Mouse (Mus musculus) spleen, adult 18-20 months (tissue): Measurements from ENCODE around the gene Dnajb1.
"Not testable (repeated sequence)": the region's sequence is repeated elsewhere in the genome, so short reads cannot be mapped to it uniquely, and the experiment has no call there.

Experiments used
- DNase-seq, 2 experiments: peaks; one replicate each; pipeline ENCODE4 v3.0.0; 2022; ENCODE audit warnings: mixed read lengths in 2 of 2

Gene Dnajb1

DNA sequence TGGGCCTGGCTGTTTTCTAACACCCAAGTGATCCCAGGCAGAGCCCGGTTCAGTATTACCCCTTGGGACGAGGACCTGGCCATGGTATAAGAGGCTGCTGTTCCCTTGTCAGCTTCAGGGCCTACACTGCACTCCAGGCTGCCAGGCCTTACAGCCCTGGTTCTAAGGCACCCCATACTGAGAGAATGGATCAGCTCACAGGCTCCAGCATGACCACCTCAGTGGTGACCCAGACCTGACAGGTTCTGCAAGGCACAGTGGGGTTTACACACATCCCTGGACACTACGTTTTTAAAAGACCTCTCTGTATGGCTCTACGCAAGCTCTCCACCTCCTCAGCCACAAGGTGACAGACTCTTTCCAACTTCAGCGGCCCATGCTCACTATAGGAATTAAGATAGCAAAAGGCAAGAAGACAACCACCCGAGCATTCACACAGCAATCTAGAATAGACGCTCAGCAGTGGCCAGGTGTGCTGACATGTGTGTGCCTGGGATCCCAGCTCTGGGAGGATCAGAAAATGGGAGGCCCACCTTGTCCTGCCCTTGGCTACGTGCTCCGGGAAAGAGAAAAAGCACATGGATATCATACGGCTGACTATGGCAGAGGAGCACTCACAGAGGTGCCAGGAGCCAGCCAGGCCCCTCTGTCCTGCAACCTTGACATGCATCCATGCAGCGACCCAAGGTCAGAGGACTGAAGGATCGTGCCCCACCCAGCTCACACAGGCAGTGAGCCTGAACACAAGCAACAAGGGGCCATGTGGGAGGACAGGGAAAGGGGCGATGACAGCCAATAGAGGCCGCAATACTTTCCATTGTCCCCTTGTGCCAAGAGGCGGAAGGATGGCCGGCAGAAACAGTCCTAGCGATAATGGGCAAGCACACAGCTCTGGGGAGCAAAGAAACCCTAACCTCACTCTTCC lies 29.6 kb upstream of the Dnajb1 start:
- DNase-seq, result no peak

DNA sequence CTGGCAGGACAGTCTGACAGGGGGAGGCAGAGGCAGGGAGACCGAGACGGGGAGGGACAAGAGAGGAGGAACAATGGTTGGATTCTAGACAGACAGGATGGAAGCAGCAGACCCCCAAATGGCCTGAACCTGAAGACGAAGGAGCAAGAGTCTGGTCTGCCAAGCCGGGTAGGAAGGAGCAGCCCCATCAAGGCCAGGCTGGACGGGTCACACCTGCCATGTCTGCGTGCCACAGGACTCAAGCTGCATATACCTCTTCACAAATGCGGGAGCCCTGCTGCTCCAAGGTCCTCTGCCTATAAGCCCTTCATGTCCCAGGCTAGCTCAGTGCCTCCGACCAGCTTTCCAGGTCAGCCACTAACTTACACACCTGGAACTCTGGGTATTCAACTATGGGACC lies 28.3 kb upstream of the Dnajb1 start:
- DNase-seq, result no peak

DNA sequence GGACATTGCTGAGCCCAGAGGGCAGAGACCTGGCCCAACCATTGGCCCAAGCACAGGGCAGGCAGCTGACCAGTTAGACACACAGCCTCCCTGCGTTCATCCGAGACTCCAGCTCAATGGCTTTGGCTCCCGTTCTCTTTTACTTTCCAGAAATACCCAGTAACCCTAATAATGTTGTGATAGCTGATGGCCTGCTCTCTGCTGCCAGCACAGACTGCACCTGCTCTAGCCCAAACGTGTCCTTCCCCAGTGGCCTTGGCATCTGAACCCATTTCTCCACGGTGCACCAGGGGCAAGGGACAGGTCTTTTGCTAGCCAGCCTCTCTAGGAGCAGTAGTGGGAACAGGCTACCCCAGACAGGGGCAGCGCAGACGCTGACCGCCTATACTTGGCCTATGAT lies 27.2 kb upstream of the Dnajb1 start:
- no peak for DNase-seq

DNA sequence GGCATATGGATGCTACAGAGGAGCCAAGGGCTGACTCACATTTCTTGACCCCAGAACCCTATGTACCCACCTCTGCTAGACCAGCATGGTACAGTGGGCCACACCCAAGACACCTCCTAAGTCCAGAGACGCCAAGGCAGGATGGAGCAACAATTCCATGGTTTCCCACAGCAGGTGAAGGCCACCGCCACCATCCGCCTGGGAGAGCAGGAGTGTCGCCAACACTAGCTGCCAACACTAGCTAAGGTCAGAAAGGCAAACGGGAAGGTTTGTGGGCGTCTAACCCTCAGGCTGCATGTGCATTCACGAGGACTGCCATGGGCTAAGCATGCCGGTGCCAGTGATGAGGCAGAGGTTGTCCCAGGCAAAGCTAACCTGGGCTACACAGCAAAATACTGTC lies 25.8 kb upstream of the Dnajb1 start:
- DNase-seq, result no peak

DNA sequence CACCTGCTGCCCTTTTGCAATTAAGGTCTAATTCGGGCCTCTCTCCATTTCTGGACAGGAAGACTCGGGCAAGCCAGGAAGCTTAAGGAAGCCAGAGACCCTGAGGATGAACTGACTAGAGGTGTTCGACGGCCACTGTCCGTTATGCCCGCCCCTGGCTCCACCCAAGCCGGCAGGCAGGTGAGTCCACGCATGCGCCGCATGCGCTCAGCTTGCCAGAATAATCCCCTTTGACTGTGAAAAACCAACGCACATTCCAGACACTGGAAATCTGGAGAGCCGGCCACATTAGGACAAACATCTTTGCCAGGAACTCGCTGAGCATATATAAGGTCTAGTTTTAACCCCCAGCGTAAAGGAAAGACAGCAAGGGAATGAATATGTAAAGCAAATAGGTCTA lies 24.8 kb upstream of the Dnajb1 start:
- no peak for DNase-seq

DNA sequence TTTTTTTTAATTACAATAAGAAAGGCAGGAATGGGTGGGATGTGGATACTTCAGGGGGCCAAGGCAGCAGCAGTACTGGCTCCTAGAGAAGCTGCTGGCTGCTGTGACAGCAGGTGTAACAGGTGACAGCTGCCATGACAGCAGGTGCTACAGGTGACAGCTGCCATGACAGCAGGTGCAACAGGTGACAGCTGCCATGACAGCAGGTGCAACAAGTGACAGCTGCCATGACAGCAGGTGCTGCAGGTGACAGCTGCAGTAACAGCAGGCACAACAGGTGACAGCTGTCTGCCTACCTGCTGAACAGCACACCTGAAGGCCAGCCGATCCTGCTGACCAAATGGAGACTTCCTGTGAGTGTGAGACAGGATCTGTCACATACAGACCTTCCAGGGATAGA lies 23.2 kb upstream of the Dnajb1 start:
- no peak for DNase-seq

DNA sequence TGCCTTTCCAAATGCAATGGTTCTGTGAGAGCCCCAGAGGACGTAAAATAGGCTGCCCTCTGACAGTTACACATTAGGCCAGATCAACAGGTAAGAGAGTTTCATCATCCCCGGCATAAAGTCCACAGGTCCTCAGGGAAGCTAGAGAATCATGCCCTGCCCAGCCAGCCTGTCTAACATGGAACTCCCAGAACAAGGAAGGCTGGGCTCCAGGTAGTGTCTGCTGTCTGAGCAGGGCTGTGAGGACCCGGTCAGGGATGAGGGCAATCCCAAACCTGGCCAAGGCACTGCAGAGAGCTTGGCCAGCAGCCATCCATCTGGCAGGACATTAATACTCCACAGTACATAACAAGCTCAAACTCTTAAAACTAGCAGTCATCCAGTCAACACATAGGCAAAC lies 22.7 kb upstream of the Dnajb1 start:
- DNase-seq, result no peak

DNA sequence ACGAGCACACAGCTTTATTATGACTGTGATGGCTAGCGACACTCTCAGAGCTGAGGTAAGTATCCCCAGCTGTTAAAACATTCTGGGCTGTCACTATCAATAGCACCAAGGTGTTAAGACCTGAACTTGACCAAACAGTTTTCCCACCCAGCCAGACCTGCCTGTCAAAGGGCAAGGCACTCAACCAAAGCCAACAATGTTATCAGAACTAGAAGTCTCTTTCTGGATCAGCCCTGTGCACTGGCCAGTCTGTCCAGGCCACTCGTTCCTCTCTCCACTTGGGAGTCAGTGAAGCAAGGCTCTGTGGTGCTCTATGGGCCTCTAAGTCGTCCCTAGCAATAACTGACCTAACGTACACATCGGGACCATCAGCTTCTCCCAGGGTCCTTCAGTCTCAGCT lies 20.3 kb upstream of the Dnajb1 start:
- no peak for DNase-seq

DNA sequence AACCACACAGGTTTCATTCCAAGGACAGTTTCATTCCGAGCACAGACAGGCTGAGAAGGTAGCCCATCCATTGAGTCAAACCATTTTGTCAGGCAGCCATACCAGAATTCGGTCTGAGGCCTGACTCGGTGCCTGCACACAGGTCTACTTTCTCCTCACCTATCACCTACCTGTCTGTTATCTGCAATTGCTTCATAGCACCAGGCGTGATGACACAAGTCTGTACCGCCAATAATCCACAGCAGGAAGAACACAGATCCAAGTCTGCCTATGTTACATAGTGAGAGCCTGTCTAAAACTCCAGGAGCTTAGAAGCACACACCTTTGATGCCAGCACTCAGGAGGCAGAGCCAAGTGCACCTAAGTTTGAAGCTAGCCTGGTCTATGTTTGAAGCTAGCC lies 19.1 kb upstream of the Dnajb1 start:
- no peak for DNase-seq

DNA sequence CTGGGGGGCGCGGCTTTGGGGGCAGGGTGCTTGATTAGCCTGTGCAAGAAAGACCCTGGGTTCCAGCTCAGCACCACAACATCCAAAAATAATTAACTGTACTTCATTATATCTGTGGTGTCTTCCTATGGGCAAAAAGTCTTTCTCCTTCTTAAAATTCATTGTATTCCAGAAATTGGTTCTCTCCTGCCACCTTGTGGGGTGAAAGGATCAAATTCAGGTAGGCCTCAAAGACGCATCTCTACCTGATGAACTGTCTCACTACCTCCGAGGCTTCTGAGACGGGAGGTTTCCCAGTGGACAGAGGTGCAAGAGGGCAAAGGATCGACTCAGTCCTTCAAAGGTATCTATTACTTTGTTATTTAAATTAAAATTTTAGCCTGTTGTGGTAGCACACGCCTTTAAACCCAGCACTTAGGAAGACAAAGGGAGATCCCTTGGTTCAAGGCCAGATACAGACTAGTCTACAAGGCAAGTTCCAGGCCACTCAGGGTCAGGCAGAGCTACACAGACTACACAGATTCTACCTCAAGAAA lies 17.4 kb upstream of the Dnajb1 start:
- DNase-seq, result no peak

DNA sequence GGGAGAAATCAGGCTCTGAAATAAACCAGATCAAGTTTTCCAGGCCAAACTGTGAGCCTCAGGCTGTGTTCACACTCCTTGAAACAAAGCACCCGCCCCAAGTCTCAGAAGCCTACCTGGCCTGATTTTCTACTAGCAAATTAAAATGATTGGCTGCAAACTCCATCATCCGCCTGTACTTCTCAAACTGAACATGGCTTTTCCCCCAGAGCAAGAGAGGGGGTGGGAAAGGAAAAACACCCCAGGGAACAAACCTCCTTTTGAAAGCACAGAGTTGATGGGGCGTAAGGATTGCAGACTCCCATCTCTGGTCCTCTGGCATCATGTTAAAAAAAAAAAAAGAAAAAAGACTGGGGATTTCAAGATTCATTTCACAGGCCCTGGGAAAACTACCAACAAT lies 15.3 kb upstream of the Dnajb1 start:
- DNase-seq, result no peak

DNA sequence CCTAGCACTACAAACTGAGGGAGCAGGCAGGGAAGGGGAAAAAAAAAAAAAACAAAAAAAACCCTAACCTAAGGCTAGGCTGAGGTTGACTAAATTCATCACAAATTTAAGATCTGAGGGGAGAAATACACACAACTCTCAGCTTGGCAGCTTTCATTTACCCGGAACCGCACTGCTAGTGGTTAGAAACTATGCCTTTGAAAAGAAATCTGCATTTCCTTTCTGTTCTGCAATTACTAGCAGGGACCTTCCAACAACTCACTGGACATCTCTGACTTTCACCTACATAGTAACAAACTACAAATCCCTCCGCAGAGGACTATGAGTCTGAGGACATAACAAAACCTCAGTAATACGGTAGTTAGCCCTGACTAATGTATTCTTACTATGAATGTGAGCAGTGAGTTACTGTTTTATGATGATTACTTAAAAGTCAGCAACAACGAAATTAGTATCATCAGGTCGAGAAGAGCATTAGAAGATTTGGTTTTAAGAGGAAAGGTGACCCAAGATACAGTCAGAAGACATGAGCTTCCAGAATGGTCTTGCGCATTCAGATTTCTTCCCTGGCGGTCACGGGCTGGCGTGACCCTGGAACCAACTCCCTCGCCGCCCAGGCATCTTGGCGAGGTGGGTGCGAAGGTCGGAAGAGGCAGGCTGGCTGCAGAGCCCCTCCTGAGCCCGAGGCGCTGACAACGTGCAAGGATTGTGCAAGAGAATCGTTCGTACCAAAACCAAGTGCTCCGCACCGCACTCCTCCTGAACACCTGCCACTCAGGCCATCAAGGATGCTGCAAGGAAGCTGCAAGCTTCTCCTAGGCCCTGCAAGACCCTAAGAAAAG lies 14.4 kb upstream of the Dnajb1 start:
- DNase-seq, result no peak

DNA sequence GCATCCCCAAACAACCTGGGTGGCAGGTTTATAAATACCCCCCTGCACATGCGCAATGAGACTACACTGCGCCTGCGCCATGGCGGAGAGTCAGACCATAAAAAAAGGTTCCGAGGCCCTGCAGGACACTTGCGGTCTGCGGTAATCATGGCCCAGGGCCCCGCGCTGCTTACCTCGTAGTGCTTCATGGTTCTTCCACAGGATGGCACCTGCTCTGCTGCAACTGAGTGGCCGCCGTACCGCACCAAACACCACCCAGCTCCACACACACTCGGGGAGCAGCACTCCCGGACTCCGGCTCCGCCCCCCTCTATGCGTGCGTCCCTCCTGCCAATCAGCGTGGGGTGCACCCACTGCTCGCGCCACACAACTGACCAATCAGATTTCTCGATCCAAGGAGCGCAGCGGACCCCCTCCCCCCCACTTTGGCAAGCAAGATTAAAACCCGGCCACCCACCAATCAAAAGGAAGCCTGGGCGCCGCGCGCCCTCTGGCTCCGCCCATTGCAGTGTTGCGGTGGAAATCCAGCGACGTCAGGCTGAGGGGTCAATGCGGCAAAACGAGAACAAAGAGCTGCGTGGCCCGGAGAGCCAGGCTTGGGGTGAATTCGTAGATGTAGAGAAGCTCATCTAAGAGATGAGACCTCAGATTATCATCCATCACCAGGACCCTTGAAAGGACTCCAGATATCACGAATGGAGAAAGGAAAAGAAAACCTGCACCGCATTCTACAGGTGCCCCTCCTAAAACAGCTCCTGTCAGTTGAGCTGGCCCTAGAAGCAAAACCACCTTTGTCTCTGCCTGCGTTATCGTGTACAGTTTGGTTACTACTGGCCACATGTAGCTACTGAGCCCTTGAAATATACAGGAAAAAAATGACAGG lies 13.6 kb upstream of the Dnajb1 start:
- DNase-seq, result peak; percentile 92 to 94

DNA sequence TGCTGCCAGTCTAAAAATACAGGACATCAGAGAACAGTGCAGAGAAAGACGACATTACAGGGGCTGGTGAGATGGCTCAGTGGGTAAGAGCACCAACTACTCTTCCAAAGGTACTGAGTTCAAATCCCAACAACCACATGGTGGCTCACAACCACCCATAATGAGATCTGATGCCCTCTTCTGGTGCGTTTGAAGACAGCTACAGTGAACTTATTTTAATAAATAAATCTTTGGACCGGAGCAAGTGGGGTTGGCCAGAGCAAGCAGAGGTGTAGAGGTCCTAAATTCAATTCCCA lies 13.0 kb upstream of the Dnajb1 start:
- DNase-seq, result not testable (repeated sequence)

DNA sequence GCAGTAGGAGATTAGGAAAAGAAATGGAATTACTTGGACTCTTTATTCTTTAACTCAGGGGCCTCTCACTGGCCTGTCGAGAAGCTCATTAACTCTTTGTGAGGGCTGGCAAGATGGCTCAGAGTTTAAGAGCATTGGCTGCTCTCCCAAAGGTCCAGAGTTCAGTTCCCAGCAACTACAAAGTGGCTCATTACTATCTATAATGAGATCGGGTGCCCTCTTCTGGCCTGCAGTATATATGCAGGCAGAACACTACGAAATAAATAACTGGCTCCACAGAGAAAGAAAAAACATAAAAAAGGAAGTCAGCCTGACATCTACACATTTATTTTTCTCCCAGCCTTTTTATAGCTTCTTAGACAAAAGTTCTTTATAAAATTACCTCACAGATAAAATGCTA lies 11.6 kb upstream of the Dnajb1 start:
- DNase-seq, result no peak

DNA sequence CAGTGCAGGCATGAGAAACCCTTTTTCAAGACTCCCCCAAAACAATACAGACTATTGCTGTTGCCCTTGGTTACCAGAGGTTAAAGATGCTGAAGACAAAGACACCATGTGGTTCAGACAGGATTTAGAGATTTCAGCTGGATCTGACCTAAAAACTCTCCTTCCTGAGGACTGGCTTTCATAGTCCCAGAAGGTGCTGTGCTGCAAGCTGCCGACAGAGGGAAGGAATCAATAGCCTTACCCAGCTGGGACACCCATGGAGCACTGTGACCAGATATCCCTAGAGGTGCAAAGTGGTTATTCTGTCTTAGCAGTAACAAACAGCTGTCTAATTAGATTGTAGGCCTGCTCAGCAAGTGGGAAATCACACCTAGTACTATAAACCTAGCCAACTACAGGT lies 9.8 kb upstream of the Dnajb1 start:
- no peak for DNase-seq

DNA sequence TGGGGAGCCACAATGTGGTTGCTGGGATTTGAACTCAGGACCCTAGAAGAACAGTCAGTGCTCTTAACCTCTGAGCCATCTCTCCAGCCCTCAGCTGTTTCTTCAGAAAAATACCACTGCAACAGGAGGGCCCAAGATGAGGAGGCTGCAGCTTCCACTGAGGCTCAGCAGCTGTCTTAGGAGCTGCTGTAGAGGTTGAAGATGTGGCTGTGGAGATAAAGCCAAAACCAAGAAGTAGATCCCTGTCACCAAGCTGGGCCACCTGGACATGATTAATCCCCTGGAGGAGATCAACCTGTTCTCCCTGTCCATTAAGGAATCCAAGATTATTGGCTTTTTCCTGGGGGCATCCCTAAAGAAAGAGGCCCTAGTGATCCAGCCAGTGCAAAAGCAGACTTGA lies 8.2 kb upstream of the Dnajb1 start:
- DNase-seq, result no peak

DNA sequence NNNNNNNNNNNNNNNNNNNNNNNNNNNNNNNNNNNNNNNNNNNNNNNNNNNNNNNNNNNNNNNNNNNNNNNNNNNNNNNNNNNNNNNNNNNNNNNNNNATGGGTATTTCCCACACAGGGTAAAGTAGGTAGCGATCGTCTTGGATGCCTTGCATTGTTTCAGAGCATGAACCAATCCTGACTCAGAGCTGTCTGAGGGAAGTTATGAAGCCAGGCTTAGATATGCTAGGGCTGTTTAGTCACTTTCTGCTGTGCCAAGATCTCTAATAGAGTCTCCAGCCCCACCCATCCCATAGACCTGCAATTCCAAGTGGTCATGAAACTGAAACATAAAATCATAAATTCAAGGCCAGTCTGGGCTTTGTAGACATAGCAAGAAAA lies 5.4 kb upstream of the Dnajb1 start:
- no peak for DNase-seq

DNA sequence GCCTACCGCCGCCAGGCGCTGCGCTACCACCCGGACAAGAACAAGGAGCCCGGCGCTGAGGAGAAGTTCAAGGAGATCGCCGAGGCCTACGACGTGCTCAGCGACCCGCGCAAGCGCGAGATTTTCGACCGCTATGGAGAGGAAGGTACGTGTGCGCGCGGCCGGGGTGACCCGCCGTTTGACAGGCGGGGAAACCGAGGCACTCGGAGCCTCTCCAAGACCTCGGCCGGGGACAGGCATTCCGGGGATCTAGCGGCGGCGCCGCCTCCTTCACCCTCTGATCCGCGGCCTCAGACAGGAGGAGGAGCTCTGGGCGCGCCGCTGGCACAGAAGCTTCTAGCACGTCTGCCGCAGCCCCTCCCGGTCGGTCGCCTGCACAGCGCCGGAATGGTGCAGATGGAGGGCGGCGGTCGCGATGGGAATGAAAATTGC lies 421 bp downstream of the Dnajb1 start:
- DNase-seq, result peak; percentile 74 to 77

DNA sequence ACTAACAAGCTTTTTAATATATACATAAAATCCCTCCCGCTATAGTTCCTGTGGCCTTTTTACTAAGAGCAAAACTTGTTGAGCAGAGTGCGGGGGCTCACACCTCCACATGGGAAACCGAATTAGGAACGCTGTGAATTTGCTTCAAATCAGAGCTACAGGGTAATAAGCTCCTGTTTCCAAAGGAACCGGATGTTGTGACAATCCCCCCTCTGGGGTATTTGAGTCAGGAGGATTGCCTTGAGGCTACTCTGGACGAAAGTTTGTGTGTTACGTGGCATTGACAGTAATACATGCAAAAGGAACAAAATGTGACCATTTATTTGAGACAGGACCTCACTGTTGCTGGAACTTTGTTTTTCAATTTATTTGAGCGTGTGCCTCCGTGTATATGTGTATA lies 1.1 kb downstream of the Dnajb1 start:
- DNase-seq, result no peak

DNA sequence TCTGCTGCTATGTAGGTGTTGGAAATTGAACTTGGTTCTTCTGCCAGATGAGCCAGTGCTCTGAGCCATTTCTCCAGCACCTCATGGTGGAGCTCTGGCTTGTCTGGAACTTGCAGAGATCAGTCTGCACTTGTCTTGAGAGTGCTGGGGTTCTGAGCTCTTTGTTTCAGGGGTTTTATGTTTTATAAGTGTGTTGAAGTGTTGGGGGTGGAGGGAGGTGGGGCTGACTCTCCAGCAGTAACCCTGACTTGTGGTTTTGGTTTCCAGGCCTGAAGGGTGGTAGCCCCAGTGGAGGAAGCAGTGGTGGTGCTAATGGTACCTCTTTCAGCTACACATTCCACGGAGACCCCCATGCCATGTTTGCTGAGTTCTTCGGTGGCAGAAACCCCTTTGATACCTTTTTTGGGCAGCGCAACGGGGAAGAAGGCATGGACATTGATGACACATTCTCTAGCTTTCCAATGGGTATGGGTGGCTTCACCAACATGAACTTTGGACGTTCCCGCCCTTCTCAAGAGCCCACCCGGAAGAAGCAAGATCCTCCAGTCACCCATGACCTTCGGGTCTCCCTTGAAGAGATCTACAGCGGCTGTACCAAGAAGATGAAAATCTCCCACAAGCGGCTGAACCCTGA lies 1.7 kb downstream of the Dnajb1 start:
- no peak for DNase-seq

DNA sequence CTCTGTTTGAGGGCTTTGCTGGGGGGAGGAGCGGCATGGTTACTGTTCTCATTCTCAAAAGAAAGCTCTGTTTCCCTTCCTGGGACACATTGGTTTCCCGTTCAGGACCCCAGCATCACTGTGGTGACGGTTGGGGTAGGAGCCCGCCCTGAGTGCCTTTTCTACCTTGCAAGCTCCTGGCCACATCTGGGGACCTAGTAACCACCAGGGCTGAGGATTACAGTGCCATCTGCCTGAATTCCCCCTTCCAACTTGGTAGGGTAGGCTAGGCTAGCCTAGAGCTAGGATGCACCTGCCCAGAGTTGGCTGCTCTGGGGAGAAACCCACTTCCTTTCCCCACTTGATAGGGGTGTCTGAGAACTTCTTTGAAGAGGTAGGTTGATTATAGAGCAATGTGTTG lies 3.9 kb downstream of the Dnajb1 start:
- no peak for DNase-seq

DNA sequence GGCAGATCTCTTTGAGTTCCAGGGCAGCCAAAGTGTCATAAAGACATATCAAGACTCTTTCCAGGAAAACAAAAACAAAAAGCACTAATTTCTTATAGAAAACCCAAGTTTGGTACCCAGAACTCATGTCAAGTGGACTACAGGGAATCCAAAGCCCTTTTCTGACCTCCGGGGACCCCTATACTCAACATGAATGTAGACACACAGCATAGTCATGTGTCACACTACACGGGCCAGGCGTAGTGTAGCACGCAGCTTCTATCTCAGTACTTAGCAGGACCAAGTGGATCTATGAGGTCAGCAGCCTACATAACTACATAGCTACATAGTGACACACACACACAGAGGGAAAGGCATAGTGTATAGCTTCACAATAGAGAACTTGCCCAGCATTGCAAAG lies 5.7 kb downstream of the Dnajb1 start:
- DNase-seq, result no peak
